Mouse (Mus musculus) intestine, embryonic 15.5 days (tissue): Measurements from ENCODE around the gene Wars2. TPM values are rescaled to one million over a fixed set of nuclear protein-coding genes. Genes with fewer than 3 reads are reported as not detected.
A peak's percentile ranks its signal among the peaks of the same experiment; 100 is the strongest.

Source experiments
- ATAC-seq: fragments of 200-750 bp; cut with Nextera tagmentation; 2 replicates; pipeline ENCODE4 v1.8.0; 2017; ENCODE audit warnings: moderate TSS enrichment, moderate library complexity
- H3K27ac ChIP-seq: fragments of 300-500 bp; sonication (generic); 2 replicates; pipeline ENCODE4 v1.5.1; 2015; ENCODE audit warnings: mild to moderate bottlenecking, inconsistent platforms
- H3K27me3 ChIP-seq: fragments of 300-500 bp; sonication (generic); replicated peaks from 2 replicates; pipeline ENCODE4 v1.6.1; 2015; ENCODE audit warnings: inconsistent platforms
- H3K36me3 ChIP-seq: fragments of 300-500 bp; sonication (generic); 2 replicates; pipeline ENCODE4 v1.6.1; 2015; ENCODE audit warnings: inconsistent platforms
- H3K4me1 ChIP-seq: fragments of 300-500 bp; sonication (generic); replicated peaks from 2 replicates; pipeline ENCODE4 v1.6.1; 2015; ENCODE audit warnings: inconsistent platforms
- H3K4me2 ChIP-seq: fragments of 300-500 bp; sonication (generic); replicated peaks from 2 replicates; pipeline ENCODE4 v1.6.1; 2015; ENCODE audit warnings: mild to moderate bottlenecking, inconsistent platforms
- H3K4me3 ChIP-seq: fragments of 300-500 bp; sonication (generic); replicated peaks from 2 replicates; pipeline ENCODE4 v1.5.1; 2015; ENCODE audit warnings: inconsistent platforms
- H3K9ac ChIP-seq: fragments of 300-500 bp; sonication (generic); 2 replicates; pipeline ENCODE4 v1.6.1; 2015; ENCODE audit warnings: inconsistent platforms
- H3K9me3 ChIP-seq: fragments of 300-500 bp; sonication (generic); 2 replicates; pipeline ENCODE4 v1.6.1; 2016; ENCODE audit warnings: inconsistent platforms
- WGBS: fragments of 180-500 bp; shearing (Covaris S2); methylation state at CpG from one replicate; pipeline ENCODE4 v1.1.7; 2015; 5-methylcytosine and 5-hydroxymethylcytosine counted together
- polyA plus RNA-seq: library from polyadenylated mRNA; unstranded; fragments of >200 nt; fragmentation: Nextera tagmentation; extraction: Ambion mirVana; gene quantifications from 2 replicates; pipeline ENCODE4 v1.2.1, GENCODE M21; 2015

Gene Wars2
- polyA plus RNA-seq, 1 experiment from 2014 or later = 8.5 TPM

- Histone ChIP-seq H3K9me3 (no peaks in the 10 kb centered on the region), H3K4me1 (peaks cover 11% of the 10 kb centered on the region), H3K36me3 (no peaks in the 10 kb centered on the region), H3K27ac (no peak overlapping the region), H3K4me3 (peak overlapping the region; percentile 40), H3K4me2 (peak overlapping the region; percentile 88), H3K27me3 (peaks cover 91% of the 10 kb centered on the region), H3K9ac (0 out of 2 replicates have a peak overlapping the region, but pooled peaks have one; percentile 17)
- under 1% methylated on average over 72 of the region's 73 CpGs for WGBS
- ATAC-seq = peak; percentile 73
Measured at GRCm38 (mm10) chr3:99253497-99254451, 112.9 kb downstream of the Wars2 start.

- no peak for ATAC-seq
- Histone ChIP-seq H3K4me1 (peaks cover 11% of the 10 kb centered on the region), H3K27me3 (peaks cover 92% of the 10 kb centered on the region), H3K27ac (no peak overlapping the region), H3K9me3 (no peaks in the 10 kb centered on the region), H3K4me3 (no peak overlapping the region), H3K36me3 (no peaks in the 10 kb centered on the region), H3K9ac (no peak overlapping the region), H3K4me2 (no peak overlapping the region)
- WGBS = 2% methylated on average over 15 of the region's 15 CpGs
Measured at GRCm38 (mm10) chr3:99254559-99255151, 113.8 kb downstream of the Wars2 start.

- Histone ChIP-seq H3K4me3 (no peak overlapping the region), H3K36me3 (no peaks in the 10 kb centered on the region), H3K27me3 (peaks cover 87% of the 10 kb centered on the region), H3K4me1 (peaks cover 11% of the 10 kb centered on the region), H3K27ac (no peak overlapping the region), H3K4me2 (no peak overlapping the region), H3K9ac (no peak overlapping the region), H3K9me3 (no peaks in the 10 kb centered on the region)
- WGBS = 8% methylated on average over 11 of the region's 11 CpGs
- no peak for ATAC-seq
Measured at GRCm38 (mm10) chr3:99255411-99256365, 114.8 kb downstream of the Wars2 start.

- no peak for ATAC-seq
- Histone ChIP-seq H3K4me2 (no peak overlapping the region), H3K4me1 (peaks cover 11% of the 10 kb centered on the region), H3K36me3 (no peaks in the 10 kb centered on the region), H3K4me3 (no peak overlapping the region), H3K9ac (no peak overlapping the region), H3K9me3 (no peaks in the 10 kb centered on the region; the same call in 1 of the 2 replicates), H3K27me3 (peaks cover 87% of the 10 kb centered on the region), H3K27ac (no peak overlapping the region)
- WGBS = 3% methylated on average over 11 of the region's 11 CpGs
Measured at GRCm38 (mm10) chr3:99256366-99256750, 115.5 kb downstream of the Wars2 start.

- H3K27me3 ChIP-seq = peaks cover 87% of the 10 kb centered on the region
- no peak overlapping the region for H3K4me3 ChIP-seq
- no peaks in the 10 kb centered on the region for H3K36me3 ChIP-seq
- H3K4me1 ChIP-seq = peaks cover 11% of the 10 kb centered on the region
- no peak overlapping the region for H3K27ac ChIP-seq
- H3K9me3 ChIP-seq = no peaks in the 10 kb centered on the region; the same call in 1 of the 2 replicates
- no peak overlapping the region for H3K4me2 ChIP-seq
- 1% methylated on average over 20 of the region's 20 CpGs for WGBS
- ATAC-seq = no peak
- no peak overlapping the region for H3K9ac ChIP-seq
Measured at GRCm38 (mm10) chr3:99256766-99257165, 115.9 kb downstream of the Wars2 start.

- Histone ChIP-seq H3K4me2 (no peak overlapping the region), H3K4me3 (no peak overlapping the region), H3K9ac (no peak overlapping the region), H3K9me3 (no peaks in the 10 kb centered on the region; the same call in 1 of the 2 replicates), H3K36me3 (no peaks in the 10 kb centered on the region), H3K27ac (no peak overlapping the region), H3K27me3 (peaks cover 89% of the 10 kb centered on the region), H3K4me1 (peaks cover 11% of the 10 kb centered on the region)
- no peak for ATAC-seq
- WGBS = 3% methylated on average over 29 of the region's 29 CpGs
Measured at GRCm38 (mm10) chr3:99257586-99258577, 117.0 kb downstream of the Wars2 start.

GRCm38 (mm10) chr3:99259741-99260270, 118.9 kb downstream of the Wars2 start:
- 7% methylated on average over 6 of the region's 6 CpGs for WGBS
- H3K27me3 ChIP-seq = peaks cover 88% of the 10 kb centered on the region

GRCm38 (mm10) chr3:99260395-99260794, 119.5 kb downstream of the Wars2 start:
- Histone ChIP-seq H3K9ac (no peak overlapping the region), H3K9me3 (no peaks in the 10 kb centered on the region; the same call in 1 of the 2 replicates), H3K4me3 (no peak overlapping the region), H3K4me2 (no peak overlapping the region), H3K36me3 (no peaks in the 10 kb centered on the region), H3K4me1 (no peaks in the 10 kb centered on the region), H3K27me3 (peaks cover 88% of the 10 kb centered on the region), H3K27ac (no peak overlapping the region)
- no peak for ATAC-seq
- WGBS = 37% methylated on average over 2 of the region's 2 CpGs

More at GRCm38 (mm10) chr3:99259741-99260270, 118.9 kb downstream of the Wars2 start:
- no peak for ATAC-seq
- no peak overlapping the region for H3K4me3 ChIP-seq
- H3K4me2 ChIP-seq = no peak overlapping the region
- H3K27ac ChIP-seq = no peak overlapping the region
- H3K36me3 ChIP-seq = no peaks in the 10 kb centered on the region
- H3K9me3 ChIP-seq = no peaks in the 10 kb centered on the region; the same call in 1 of the 2 replicates
- no peaks in the 10 kb centered on the region for H3K4me1 ChIP-seq
- no peak overlapping the region for H3K9ac ChIP-seq

GRCm38 (mm10) chr3:99261371-99261791, 120.5 kb downstream of the Wars2 start:
- Histone ChIP-seq H3K9me3 (no peaks in the 10 kb centered on the region; the same call in 1 of the 2 replicates), H3K4me2 (no peak overlapping the region), H3K9ac (no peak overlapping the region), H3K4me3 (no peak overlapping the region), H3K27ac (no peak overlapping the region), H3K27me3 (peaks cover 82% of the 10 kb centered on the region), H3K4me1 (no peaks in the 10 kb centered on the region), H3K36me3 (no peaks in the 10 kb centered on the region)
- WGBS = 1% methylated on average over 18 of the region's 18 CpGs
- no peak for ATAC-seq

GRCm38 (mm10) chr3:99261986-99262385, 121.1 kb downstream of the Wars2 start:
- WGBS = 3% methylated on average over 2 of the region's 2 CpGs
- Histone ChIP-seq H3K36me3 (no peaks in the 10 kb centered on the region), H3K9ac (no peak overlapping the region), H3K27ac (no peak overlapping the region), H3K4me2 (no peak overlapping the region), H3K4me3 (no peak overlapping the region), H3K4me1 (no peaks in the 10 kb centered on the region), H3K27me3 (peaks cover 80% of the 10 kb centered on the region), H3K9me3 (no peaks in the 10 kb centered on the region; the same call in 1 of the 2 replicates)
- ATAC-seq = no peak
